9 mouse cellular contexts compared by ENCODE assay signal in the genomic region with DNA sequence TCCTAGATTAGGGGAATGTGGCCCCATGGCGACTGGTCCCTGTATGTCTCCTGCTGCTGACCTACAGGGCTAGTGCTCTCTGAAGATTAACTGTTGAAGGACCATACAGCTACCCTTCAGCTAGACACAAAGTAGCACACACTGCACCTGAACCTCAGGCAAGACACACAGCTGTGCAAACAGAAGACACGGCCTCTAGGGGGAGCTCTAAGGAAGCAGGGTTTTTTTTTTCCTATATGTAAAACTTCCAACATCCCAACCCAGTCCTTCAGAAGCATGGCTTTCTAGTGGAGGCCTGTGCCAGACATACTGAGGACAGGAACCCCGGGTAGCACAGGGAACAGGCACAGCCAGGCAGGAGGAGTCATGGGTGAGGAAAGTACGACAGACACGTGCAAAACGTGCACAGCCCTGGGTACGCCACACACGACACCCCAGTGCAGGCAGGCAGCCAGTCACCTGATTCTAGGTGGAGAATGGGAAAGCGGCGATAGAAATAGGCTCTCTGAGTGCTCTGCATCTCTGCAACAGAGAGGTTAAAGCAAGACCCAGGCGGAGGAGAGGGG. TPM values are rescaled to one million over a fixed set of nuclear protein-coding genes. Genes with fewer than 3 reads are reported as not detected.
DNase-seq lines count a peak whose midpoint lies in the region; ATAC-seq and TF ChIP-seq lines count a peak whose summit lies in the region.
"Had no signal": no experiment of that assay in that cellular context is flagged by ENCODE, and none has a peak within 500 bp of the region (broad histone marks: within the 10 kb centered on the region; RNA-seq: fewer than 3 reads in every experiment).

No protein-coding gene starts in this region.

- TF ChIP-seq CTCF in cortical plate, adult 2 months (IDR thresholded peaks at IDR 0.05; ENCODE audit: extremely low read depth, insufficient read depth, low read length) = peak; percentile 64

- DNase-seq in heart, postnatal 10 days = peak; percentile 43 to 71
- DNase-seq in lung, postnatal 36 days = peak; percentile 79
- no peak for DNase-seq in c-Kit-positive CD71-positive TER-119-positive erythroid progenitor cells, embryonic 14.5 days (ENCODE audit: low spot score)
- DNase-seq in gastrocnemius, postnatal 14 days = no peak
- DNase-seq in frontal cortex, postnatal 14 days (ENCODE audit: low spot score in 2 of 2) = no peak

- intact Hi-C loops in heart, postnatal 10 days (cut with DNase I) = loop anchor here (2.0 kb wide), 1 partner anchor 58 kb away; no protein-coding TSS in a partner anchor
- intact Hi-C loops in gastrocnemius, postnatal 14 days (cut with DNase I; ENCODE audit: low total_unique reads) = loop anchor here (5.0 to 10.0 kb wide), 2 partner anchors 52 to 135 kb away; no protein-coding TSS in a partner anchor

- ATAC-seq in heart, embryonic 12.5 days (ENCODE audit: insufficient number of reproducible peaks, low FRiP score) = no peak
- ATAC-seq in CD4-positive, CD25-positive, alpha-beta regulatory T cell, adult 4 months = peak; percentile 26

- H3K4me2 ChIP-seq in heart, embryonic 12.5 days = no peak overlapping the region
- H3K4me2 ChIP-seq: hindbrain, embryonic 15.5 days had no signal

- 79% methylated on average over 11 of the region's 11 CpGs for WGBS in heart, embryonic 12.5 days

- H3K9me3 ChIP-seq in heart, embryonic 12.5 days (replicated peaks) = no peaks in the 10 kb centered on the region
- H3K9me3 ChIP-seq: hindbrain, embryonic 15.5 days had no signal

- peaks cover 100% of the 10 kb centered on the region for H3K36me3 ChIP-seq in heart, embryonic 12.5 days

- H3K27me3 ChIP-seq in heart, embryonic 12.5 days (replicated peaks) = no peaks in the 10 kb centered on the region
- H3K27me3 ChIP-seq: hindbrain, embryonic 15.5 days had no signal

- no peak overlapping the region for H3K27ac ChIP-seq in heart, embryonic 12.5 days (ENCODE audit: poor library complexity, severe bottlenecking)
- H3K27ac ChIP-seq in cortical plate, adult 2 months (ENCODE audit: insufficient read depth, low read length) = no peak overlapping the region
- H3K27ac ChIP-seq: hindbrain, embryonic 15.5 days had no signal

- H3K9ac ChIP-seq in heart, embryonic 12.5 days = no peak overlapping the region
- H3K9ac ChIP-seq: hindbrain, embryonic 15.5 days had no signal

- no peaks in the 10 kb centered on the region for H3K4me1 ChIP-seq in heart, embryonic 12.5 days (replicated peaks)
- H3K4me1 ChIP-seq in cortical plate, adult 2 months (ENCODE audit: control insufficient read depth, insufficient read depth, low read length) = peaks cover 8% of the 10 kb centered on the region
- H3K4me1 ChIP-seq: hindbrain, embryonic 15.5 days had no signal

- no peak for TF ChIP-seq POLR2A in cortical plate, adult 2 months (IDR thresholded peaks at IDR 0.05; ENCODE audit: extremely low read depth, insufficient read depth, low read length)

- H3K4me3 ChIP-seq in heart, embryonic 12.5 days = no peak overlapping the region
- no peak overlapping the region for H3K4me3 ChIP-seq in cortical plate, adult 2 months (ENCODE audit: insufficient read depth, low read length)
- H3K4me3 ChIP-seq: hindbrain, embryonic 15.5 days had no signal

RNA-seq across cellular contexts. Expression of a gene that starts 25.7 kb away (rescaled TPM):
- total RNA-seq in heart, postnatal 10 days (2021) = not detected
- polyA plus RNA-seq in heart, embryonic 12.5 days (2016; fragmentation: Nextera tagmentation; extraction: Ambion mirVana) = 0.65 and 0.74 TPM in 2 replicates
- not detected for polyA plus RNA-seq in CD4-positive, CD25-positive, alpha-beta regulatory T cell, adult 4 months (2017; shearing (Covaris generic))
- polyA plus RNA-seq in cortical plate, adult 2 months (2012; rRNA removed) = 4.8 and 6.2 TPM in 2 replicates
- not detected for total RNA-seq in gastrocnemius, postnatal 14 days (2021)

RNA-seq across cellular contexts. Expression of a gene that starts 53.7 kb away (rescaled TPM):
- total RNA-seq in heart, postnatal 10 days (2021) = not detected
- 0.20 and 0.22 TPM in 2 replicates for polyA plus RNA-seq in heart, embryonic 12.5 days (2016; fragmentation: Nextera tagmentation; extraction: Ambion mirVana)
- polyA plus RNA-seq in CD4-positive, CD25-positive, alpha-beta regulatory T cell, adult 4 months (2017; shearing (Covaris generic)) = 10 to 100 TPM; 50.3 to 80.6 TPM
- 0.62 and 0.69 TPM in 2 replicates for polyA plus RNA-seq in cortical plate, adult 2 months (2012; rRNA removed)
- not detected for total RNA-seq in gastrocnemius, postnatal 14 days (2021)
- polyA plus RNA-seq: hindbrain, embryonic 15.5 days had no signal

RNA-seq across cellular contexts. Expression of a gene that starts 59.4 kb away (rescaled TPM):
- total RNA-seq in heart, postnatal 10 days (2021) = 100 to 1,000 TPM; 206 to 221 TPM
- 41.9 and 42.0 TPM in 2 replicates for polyA plus RNA-seq in heart, embryonic 12.5 days (2016; fragmentation: Nextera tagmentation; extraction: Ambion mirVana)
- 100 to 1,000 TPM; 206 to 220 TPM for polyA plus RNA-seq in CD4-positive, CD25-positive, alpha-beta regulatory T cell, adult 4 months (2017; shearing (Covaris generic))
- polyA plus RNA-seq in cortical plate, adult 2 months (2012; rRNA removed) = 32.6 and 34.2 TPM in 2 replicates
- 100 to 1,000 TPM in 1 of 2 experiments, 10 to 100 TPM in 1; 96.9 to 111 TPM for total RNA-seq in gastrocnemius, postnatal 14 days (2021)

Comparison
In these comparisons a context has a peak if more than half of its experiments do, and no peak if none do; other contexts are left out.
1. DNase-seq: peak in heart, postnatal 10 days (2 of 2) and lung, postnatal 36 days (single experiment); none in c-Kit-positive CD71-positive TER-119-positive erythroid progenitor cells, embryonic 14.5 days (single experiment), gastrocnemius, postnatal 14 days (single experiment) and frontal cortex, postnatal 14 days (0 of 2).
2. RNA of a gene that starts 53.7 kb away (polyA plus RNA-seq): 50.3 to 80.6 TPM in CD4-positive, CD25-positive, alpha-beta regulatory T cell, adult 4 months; 0.62 to 0.69 TPM in cortical plate, adult 2 months and 0.20 to 0.22 TPM in heart, embryonic 12.5 days; every median in the first group is over 10 times any median in the second.